Mouse (Mus musculus) C2C12 (cell line): Measurements from ENCODE around the gene Tspan8.

ENCODE experiments used
- CTCF ChIP-seq: IDR thresholded peaks from one replicate; pipeline ENCODE4 v1.5.1; 2011; ENCODE audit not compliant: control insufficient read depth, insufficient read depth, insufficient read length
- USF1 ChIP-seq: IDR thresholded peaks from one replicate; pipeline ENCODE4 v1.6.1; 2011; ENCODE audit warnings: low read depth, mild to moderate bottlenecking, control low read depth, moderate library complexity

- TF ChIP-seq CTCF (no peak), USF1 (no peak)
Measured at GRCm38 (mm10) chr10:115897235-115897634, 80.6 kb downstream of the Tspan8 start.
